ENCODE assay signal across 14 mouse cellular contexts in the genomic region with DNA sequence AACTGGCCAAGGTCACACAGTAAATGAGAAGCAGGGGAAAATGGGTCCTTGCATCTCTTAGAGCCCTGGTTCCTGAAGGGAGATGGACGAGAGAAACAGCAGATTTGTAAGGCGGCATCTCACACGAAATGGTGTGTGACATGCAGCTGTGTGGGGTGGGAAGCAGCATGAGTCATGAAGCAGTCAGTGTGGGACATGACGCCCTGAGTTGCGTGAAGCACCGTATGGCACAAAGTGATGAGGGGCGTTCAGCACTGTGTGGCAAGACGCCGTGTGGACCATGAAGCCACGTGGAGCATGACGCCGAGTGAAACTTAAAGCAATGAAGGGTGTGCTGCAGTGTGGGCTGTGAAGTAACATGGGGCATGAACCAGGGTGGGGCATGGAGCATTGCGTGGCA.
A peak's percentile ranks its signal among the peaks of the same experiment; 100 is the strongest.
DNase-seq lines count a peak whose midpoint lies in the region; ATAC-seq lines count a peak whose summit lies in the region.
"Had no signal": no experiment of that assay in that cellular context is flagged by ENCODE, and none has a peak within 500 bp of the region (broad histone marks: within the 10 kb centered on the region; RNA-seq: fewer than 3 reads in every experiment).

No protein-coding gene starts in this region.

- DNase-seq in hindbrain, embryonic 10.5 days (ENCODE audit: low spot score), result no peak
- DNase-seq in left cerebral cortex, postnatal 14 days (ENCODE audit: low spot score in 2 of 2), result peak; percentile 33 to 41
- DNase-seq in right cerebral cortex, postnatal 25 days, result peak; percentile 60
- no peak for DNase-seq in embryo, embryonic 11 days
- no peak for DNase-seq in lung, postnatal 14 days
- DNase-seq: adrenal gland, postnatal 14 days; cerebellum, postnatal 10 days; kidney, adult 2 months; lung, postnatal 4 days; midbrain, embryonic 14.5 days had no signal

- no peaks in the 10 kb centered on the region for H3K9me3 ChIP-seq in hindbrain, embryonic 10.5 days
- no peaks in the 10 kb centered on the region for H3K9me3 ChIP-seq in hindbrain, embryonic 13.5 days
- no peaks in the 10 kb centered on the region for H3K9me3 ChIP-seq in megakaryocyte, embryonic 14.5 days

- no peak for ATAC-seq in hindbrain, embryonic 13.5 days (ENCODE audit: low FRiP score)
- no peak for ATAC-seq in megakaryocyte, adult 5-6 weeks (ENCODE audit: poor library complexity, severe bottlenecking)

- intact Hi-C loops in left cerebral cortex, postnatal 14 days (cut with DNase I), result no loop called here

- peaks cover 23% of the 10 kb centered on the region for H3K4me1 ChIP-seq in hindbrain, embryonic 10.5 days (replicated peaks)
- H3K4me1 ChIP-seq in hindbrain, embryonic 13.5 days (replicated peaks), result peaks cover 14% of the 10 kb centered on the region
- no peaks in the 10 kb centered on the region; the same call in 1 of the 2 replicates for H3K4me1 ChIP-seq in megakaryocyte, embryonic 14.5 days

- 0 out of 2 replicates have a peak, but pooled peaks cover 2% of the 10 kb centered on the region for H3K27me3 ChIP-seq in hindbrain, embryonic 10.5 days (ENCODE audit: insufficient read depth, poor library complexity, severe bottlenecking)
- H3K27me3 ChIP-seq in hindbrain, embryonic 13.5 days, result 0 out of 2 replicates have a peak, but pooled peaks cover 3% of the 10 kb centered on the region
- H3K27me3 ChIP-seq in megakaryocyte, embryonic 14.5 days (replicated peaks), result peaks cover 31% of the 10 kb centered on the region

- no peak overlapping the region for H3K9ac ChIP-seq in hindbrain, embryonic 13.5 days
- H3K9ac ChIP-seq: hindbrain, embryonic 14.5 days had no signal

- H3K4me2 ChIP-seq in hindbrain, embryonic 13.5 days, result no peak overlapping the region
- H3K4me2 ChIP-seq: hindbrain, embryonic 14.5 days had no signal

- H3K4me3 ChIP-seq in hindbrain, embryonic 10.5 days, result no peak overlapping the region
- H3K4me3 ChIP-seq in hindbrain, embryonic 13.5 days, result no peak overlapping the region
- H3K4me3 ChIP-seq in megakaryocyte, embryonic 14.5 days (replicated peaks), result peak overlapping the region; percentile 68

- H3K27ac ChIP-seq in hindbrain, embryonic 10.5 days, result 0 out of 2 replicates have a peak overlapping the region, but pooled peaks have one; percentile 12
- H3K27ac ChIP-seq in hindbrain, embryonic 13.5 days, result no peak overlapping the region
- H3K27ac ChIP-seq: hindbrain, embryonic 14.5 days had no signal

- WGBS in hindbrain, embryonic 10.5 days, result 95% methylated on average over 13 of the region's 13 CpGs
- WGBS in hindbrain, embryonic 13.5 days, result 95% methylated on average over 13 of the region's 13 CpGs

- no peaks in the 10 kb centered on the region for H3K36me3 ChIP-seq in hindbrain, embryonic 10.5 days
- H3K36me3 ChIP-seq in hindbrain, embryonic 13.5 days, result no peaks in the 10 kb centered on the region
- H3K36me3 ChIP-seq in megakaryocyte, embryonic 14.5 days (replicated peaks; ENCODE audit: low read length), result no peaks in the 10 kb centered on the region

Comparison
In these comparisons a context has a peak if more than half of its experiments do, and no peak if none do; other contexts are left out.
1. DNase-seq: peak in left cerebral cortex, postnatal 14 days (2 of 2) and right cerebral cortex, postnatal 25 days (single experiment); none in hindbrain, embryonic 10.5 days (single experiment), embryo, embryonic 11 days (single experiment) and lung, postnatal 14 days (single experiment).